Mouse (Mus musculus): ENCODE measurements around the gene Gprc5d. TPM values are rescaled to one million over a fixed set of nuclear protein-coding genes. Genes with fewer than 3 reads are reported as not detected.

The Gprc5d gene
- 0.12 TPM in 1 of 2 replicates, not detected in the other for polyA plus RNA-seq (2015; fragmentation: Nextera tagmentation; extraction: Ambion mirVana)

GRCm38 (mm10) chr6:135118183-135118582 lies at the start of gene Gprc5d:
Gene Gprc5d, minus strand, starts transcription at chr6:135118283.
- no peak for ATAC-seq
- H3K4me2 ChIP-seq (replicated peaks): no peak within 1 kb of the TSS
- peaks cover 3% of the 10 kb centered on the region for H3K4me1 ChIP-seq (replicated peaks)
- WGBS: 94% methylated on average over 5 of the region's 5 CpGs
- peaks cover 34% of the 10 kb centered on the region for H3K27me3 ChIP-seq
- no peak within 1 kb of the TSS for H3K27ac ChIP-seq
- H3K36me3 ChIP-seq: no peaks in the 10 kb centered on the region
- no peak within 1 kb of the TSS for H3K9ac ChIP-seq (replicated peaks)
- no peaks in the 10 kb centered on the region for H3K9me3 ChIP-seq
- no peak within 1 kb of the TSS for H3K4me3 ChIP-seq (replicated peaks)

- H3K27me3 ChIP-seq: peaks cover 23% of the 10 kb centered on the region
- H3K9me3 ChIP-seq: no peaks in the 10 kb centered on the region
- no peak for ATAC-seq
- no peak overlapping the region for H3K4me3 ChIP-seq (replicated peaks)
- H3K4me1 ChIP-seq (replicated peaks): peaks cover 10% of the 10 kb centered on the region
- no peak overlapping the region for H3K27ac ChIP-seq
- H3K36me3 ChIP-seq: no peaks in the 10 kb centered on the region
- H3K4me2 ChIP-seq (replicated peaks): no peak overlapping the region
- no peak overlapping the region for H3K9ac ChIP-seq (replicated peaks)
- WGBS: 42% methylated on average over 5 of the region's 5 CpGs
Measured at GRCm38 (mm10) chr6:135166712-135167111, 48.6 kb upstream of the Gprc5d start.

GRCm38 (mm10) chr6:135166262-135166661 lies 48.2 kb upstream of the Gprc5d start:
- peaks cover 23% of the 10 kb centered on the region for H3K27me3 ChIP-seq
- ATAC-seq: no peak
- H3K9me3 ChIP-seq: no peaks in the 10 kb centered on the region
- H3K4me1 ChIP-seq (replicated peaks): peaks cover 10% of the 10 kb centered on the region
- no peak overlapping the region for H3K4me2 ChIP-seq (replicated peaks)
- H3K9ac ChIP-seq (replicated peaks): no peak overlapping the region
- no peak overlapping the region for H3K27ac ChIP-seq
- no peak overlapping the region for H3K4me3 ChIP-seq (replicated peaks)
- WGBS: 89% methylated on average over 3 of the region's 3 CpGs
- no peaks in the 10 kb centered on the region for H3K36me3 ChIP-seq

- 88% methylated on average over 2 of the region's 2 CpGs for WGBS
- no peak overlapping the region for H3K27ac ChIP-seq
- H3K9ac ChIP-seq (replicated peaks): no peak overlapping the region
- no peak for ATAC-seq
- no peak overlapping the region for H3K4me3 ChIP-seq (replicated peaks)
- no peaks in the 10 kb centered on the region for H3K9me3 ChIP-seq
- peaks cover 23% of the 10 kb centered on the region for H3K27me3 ChIP-seq
- no peak overlapping the region for H3K4me2 ChIP-seq (replicated peaks)
- H3K4me1 ChIP-seq (replicated peaks): peaks cover 10% of the 10 kb centered on the region
- no peaks in the 10 kb centered on the region for H3K36me3 ChIP-seq
Measured at GRCm38 (mm10) chr6:135165706-135166105, 47.6 kb upstream of the Gprc5d start.

GRCm38 (mm10) chr6:135165191-135165590 lies 47.1 kb upstream of the Gprc5d start:
- H3K9ac ChIP-seq (replicated peaks): no peak overlapping the region
- ATAC-seq: no peak
- peaks cover 10% of the 10 kb centered on the region for H3K4me1 ChIP-seq (replicated peaks)
- H3K36me3 ChIP-seq: no peaks in the 10 kb centered on the region
- H3K9me3 ChIP-seq: no peaks in the 10 kb centered on the region
- H3K4me2 ChIP-seq (replicated peaks): no peak overlapping the region
- no peak overlapping the region for H3K27ac ChIP-seq
- H3K4me3 ChIP-seq (replicated peaks): no peak overlapping the region
- H3K27me3 ChIP-seq: peaks cover 23% of the 10 kb centered on the region
- WGBS: 89% methylated on average over 3 of the region's 3 CpGs

- ATAC-seq: no peak
- Histone ChIP-seq H3K4me1 (replicated peaks) (peaks cover 4% of the 10 kb centered on the region), H3K36me3 (no peaks in the 10 kb centered on the region), H3K9me3 (no peaks in the 10 kb centered on the region), H3K4me3 (replicated peaks) (no peak overlapping the region), H3K27me3 (peaks cover 21% of the 10 kb centered on the region), H3K27ac (no peak overlapping the region), H3K9ac (replicated peaks) (no peak overlapping the region), H3K4me2 (replicated peaks) (no peak overlapping the region)
- WGBS: 85% methylated on average over 4 of the region's 4 CpGs
Measured at GRCm38 (mm10) chr6:135162861-135163260, 44.8 kb upstream of the Gprc5d start.

GRCm38 (mm10) chr6:135162311-135162710 lies 44.2 kb upstream of the Gprc5d start:
- no peak overlapping the region for H3K4me2 ChIP-seq (replicated peaks)
- peaks cover 16% of the 10 kb centered on the region for H3K27me3 ChIP-seq
- no peak for ATAC-seq
- H3K27ac ChIP-seq: no peak overlapping the region
- no peaks in the 10 kb centered on the region for H3K4me1 ChIP-seq (replicated peaks)
- H3K4me3 ChIP-seq (replicated peaks): no peak overlapping the region
- no peaks in the 10 kb centered on the region for H3K36me3 ChIP-seq
- 91% methylated on average over 3 of the region's 3 CpGs for WGBS
- H3K9ac ChIP-seq (replicated peaks): no peak overlapping the region
- H3K9me3 ChIP-seq: no peaks in the 10 kb centered on the region

- no peak overlapping the region for H3K27ac ChIP-seq
- H3K36me3 ChIP-seq: no peaks in the 10 kb centered on the region
- H3K4me3 ChIP-seq (replicated peaks): no peak overlapping the region
- 78% methylated on average over 4 of the region's 4 CpGs for WGBS
- H3K4me2 ChIP-seq (replicated peaks): no peak overlapping the region
- H3K4me1 ChIP-seq (replicated peaks): no peaks in the 10 kb centered on the region
- H3K9ac ChIP-seq (replicated peaks): no peak overlapping the region
- no peaks in the 10 kb centered on the region for H3K9me3 ChIP-seq
- H3K27me3 ChIP-seq: peaks cover 8% of the 10 kb centered on the region; the same call in 1 of the 2 replicates
- no peak for ATAC-seq
Measured at GRCm38 (mm10) chr6:135161356-135161755, 43.3 kb upstream of the Gprc5d start.

- H3K9me3 ChIP-seq: no peaks in the 10 kb centered on the region
- WGBS: 30% methylated on average over 4 of the region's 4 CpGs
- H3K4me3 ChIP-seq (replicated peaks): no peak overlapping the region
- H3K27ac ChIP-seq: no peak overlapping the region
- no peak overlapping the region for H3K9ac ChIP-seq (replicated peaks)
- no peaks in the 10 kb centered on the region for H3K36me3 ChIP-seq
- ATAC-seq: no peak
- no peaks in the 10 kb centered on the region for H3K4me1 ChIP-seq (replicated peaks)
- H3K4me2 ChIP-seq (replicated peaks): no peak overlapping the region
- H3K27me3 ChIP-seq: no peaks in the 10 kb centered on the region
Measured at GRCm38 (mm10) chr6:135158509-135158908, 40.4 kb upstream of the Gprc5d start.

- no peak overlapping the region for H3K27ac ChIP-seq
- H3K4me3 ChIP-seq (replicated peaks): no peak overlapping the region
- no peaks in the 10 kb centered on the region for H3K9me3 ChIP-seq
- ATAC-seq: no peak
- no peaks in the 10 kb centered on the region for H3K36me3 ChIP-seq
- WGBS: 88% methylated on average over 4 of the region's 4 CpGs
- no peaks in the 10 kb centered on the region for H3K4me1 ChIP-seq (replicated peaks)
- H3K4me2 ChIP-seq (replicated peaks): no peak overlapping the region
- no peaks in the 10 kb centered on the region for H3K27me3 ChIP-seq
- no peak overlapping the region for H3K9ac ChIP-seq (replicated peaks)
Measured at GRCm38 (mm10) chr6:135157496-135157895, 39.4 kb upstream of the Gprc5d start.

- Histone ChIP-seq H3K4me3 (replicated peaks) (no peak overlapping the region), H3K27ac (no peak overlapping the region), H3K9ac (replicated peaks) (no peak overlapping the region), H3K9me3 (no peaks in the 10 kb centered on the region), H3K36me3 (no peaks in the 10 kb centered on the region), H3K27me3 (no peaks in the 10 kb centered on the region), H3K4me2 (replicated peaks) (no peak overlapping the region), H3K4me1 (replicated peaks) (no peaks in the 10 kb centered on the region)
- 91% methylated on average over 8 of the region's 8 CpGs for WGBS
- no peak for ATAC-seq
Measured at GRCm38 (mm10) chr6:135156597-135156996, 38.5 kb upstream of the Gprc5d start.

GRCm38 (mm10) chr6:135153719-135154118 lies 35.6 kb upstream of the Gprc5d start:
- no peaks in the 10 kb centered on the region for H3K36me3 ChIP-seq
- no peak overlapping the region for H3K27ac ChIP-seq
- ATAC-seq: no peak
- no peak overlapping the region for H3K4me3 ChIP-seq (replicated peaks)
- no peaks in the 10 kb centered on the region for H3K9me3 ChIP-seq
- H3K4me1 ChIP-seq (replicated peaks): no peaks in the 10 kb centered on the region
- 81% methylated on average over 5 of the region's 5 CpGs for WGBS
- no peak overlapping the region for H3K9ac ChIP-seq (replicated peaks)
- no peak overlapping the region for H3K4me2 ChIP-seq (replicated peaks)
- no peaks in the 10 kb centered on the region; the same call in 1 of the 2 replicates for H3K27me3 ChIP-seq

GRCm38 (mm10) chr6:135150311-135150710 lies 32.2 kb upstream of the Gprc5d start:
- no peaks in the 10 kb centered on the region for H3K4me1 ChIP-seq (replicated peaks)

More at GRCm38 (mm10) chr6:135150311-135150710, 32.2 kb upstream of the Gprc5d start:
- ATAC-seq: no peak
- Histone ChIP-seq H3K9ac (replicated peaks) (no peak overlapping the region), H3K4me3 (replicated peaks) (no peak overlapping the region), H3K27ac (no peak overlapping the region), H3K4me2 (replicated peaks) (no peak overlapping the region), H3K36me3 (no peaks in the 10 kb centered on the region), H3K9me3 (no peaks in the 10 kb centered on the region), H3K27me3 (no peaks in the 10 kb centered on the region; the same call in 1 of the 2 replicates)
- 44% methylated on average over 5 of the region's 5 CpGs for WGBS

Data from midbrain, embryonic 13.5 days (tissue).